Mouse (Mus musculus) common myeloid progenitor, adult 5-6 weeks (primary cell): ENCODE results near the gene Eepd1. TPM values are rescaled to one million over a fixed set of nuclear protein-coding genes. Genes with fewer than 3 reads are reported as not detected.
"Not testable (repeated sequence)": the region's sequence is repeated elsewhere in the genome, so short reads cannot be mapped to it uniquely, and the experiment has no call there.

Experiments
- ATAC-seq: replicated peaks from 2 replicates; pipeline ENCODE4 v1.8.0; 2016; ENCODE audit warnings: low read depth, mild to moderate bottlenecking, moderate TSS enrichment, inconsistent platforms; ENCODE audit not compliant: poor library complexity, severe bottlenecking
- total RNA-seq: library from RNA; stranded (forward); fragments of 200-1000, 187-1606 nt; gene quantifications from 2 replicates; pipeline ENCODE4 v1.2.3, GENCODE M21; 2017

Gene Eepd1
- 3.9 and 4.7 TPM in 2 replicates for total RNA-seq

DNA sequence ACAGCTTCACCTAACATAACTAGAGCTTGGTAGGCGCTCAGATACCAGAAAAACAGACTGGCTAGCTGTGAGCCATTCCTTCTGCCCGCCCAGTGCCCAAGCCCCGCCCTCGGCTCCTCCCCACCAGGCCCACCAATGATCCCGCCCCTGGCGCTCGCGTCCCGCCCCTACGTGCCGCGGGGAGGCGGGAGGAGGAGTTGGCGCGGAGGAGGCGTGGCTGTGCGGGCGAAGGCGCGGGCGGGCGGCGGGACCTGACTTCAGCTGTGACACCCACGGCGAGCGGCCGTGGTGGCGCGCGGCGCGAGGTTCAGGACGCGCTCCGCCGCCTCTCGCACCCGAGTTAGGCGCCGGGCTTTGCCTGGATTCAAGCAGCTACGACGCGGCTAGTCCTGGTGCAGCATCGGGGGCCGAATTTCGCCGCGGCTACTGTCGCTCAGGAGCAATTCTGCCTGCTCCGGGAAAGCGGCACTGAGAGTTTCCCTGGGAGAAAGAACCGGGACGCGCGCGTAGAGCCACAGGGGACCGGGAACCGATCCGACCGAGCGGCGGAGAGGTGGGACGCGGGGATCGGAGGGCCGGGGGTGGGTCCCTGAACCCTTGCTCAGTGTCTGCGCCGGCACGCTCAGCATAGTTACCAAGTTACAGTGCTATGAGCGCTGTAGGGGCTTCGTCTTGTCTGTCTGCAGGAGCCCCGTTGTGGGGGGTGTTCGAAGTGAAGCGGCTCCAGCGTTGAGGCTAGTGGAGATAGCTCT is at the start of gene Eepd1:
Eepd1 (plus strand) TSS at position 204 of the 752 bp plus-strand sequence.
- ATAC-seq, result peak; percentile 87

GRCm38 (mm10) chr9:25438836-25439235 is 42.5 kb upstream of the Eepd1 start:
- no peak for ATAC-seq

DNA sequence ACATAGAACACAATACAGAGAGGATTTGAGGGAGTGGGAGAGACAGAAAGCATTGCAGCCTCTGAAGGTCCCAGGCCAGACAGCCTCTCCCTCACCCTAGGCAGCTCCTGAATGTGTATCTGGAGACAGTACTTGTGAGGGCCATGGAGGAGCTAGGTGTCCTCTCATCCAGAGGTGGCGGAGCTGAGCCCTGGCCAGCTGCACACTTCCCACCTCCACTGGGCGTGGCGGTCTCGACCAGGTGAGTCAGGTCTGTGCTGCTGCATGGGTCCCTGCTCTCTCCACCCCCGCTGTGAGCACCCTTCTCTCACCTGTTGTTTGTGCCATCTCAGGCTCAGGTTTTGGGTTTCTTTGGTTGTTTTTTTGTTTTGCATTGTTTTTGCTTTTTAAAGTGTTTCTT is 41.3 kb upstream of the Eepd1 start:
- not testable (repeated sequence) for ATAC-seq

- no peak for ATAC-seq
These were observed 39.3 kb upstream of the Eepd1 start for GRCm38 (mm10) chr9:25442041-25442440.

- ATAC-seq, result no peak
These were observed 38.3 kb upstream of the Eepd1 start for GRCm38 (mm10) chr9:25443029-25443428.

- ATAC-seq, result no peak
These were observed 37.8 kb upstream of the Eepd1 start for GRCm38 (mm10) chr9:25443546-25443945.

DNA sequence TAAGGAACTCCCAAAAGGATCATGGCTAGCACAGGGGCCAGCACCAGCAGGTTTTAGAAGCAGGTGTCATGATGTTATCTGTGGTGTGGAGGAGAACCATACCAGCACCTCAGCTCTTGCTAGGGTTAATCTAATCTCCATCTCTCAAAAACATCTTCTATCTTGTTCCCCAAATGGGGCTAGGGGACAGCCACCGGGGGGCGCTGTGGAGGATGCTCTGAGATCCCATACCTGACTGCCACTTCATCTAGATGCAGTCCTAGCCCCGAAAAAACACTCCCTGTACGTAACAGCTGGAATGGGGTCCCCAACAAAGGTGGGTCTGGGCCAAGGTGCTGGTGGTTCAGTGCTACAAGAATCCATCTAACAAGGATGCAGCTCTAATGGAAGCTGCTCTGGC is 31.0 kb upstream of the Eepd1 start:
- ATAC-seq, result no peak

DNA sequence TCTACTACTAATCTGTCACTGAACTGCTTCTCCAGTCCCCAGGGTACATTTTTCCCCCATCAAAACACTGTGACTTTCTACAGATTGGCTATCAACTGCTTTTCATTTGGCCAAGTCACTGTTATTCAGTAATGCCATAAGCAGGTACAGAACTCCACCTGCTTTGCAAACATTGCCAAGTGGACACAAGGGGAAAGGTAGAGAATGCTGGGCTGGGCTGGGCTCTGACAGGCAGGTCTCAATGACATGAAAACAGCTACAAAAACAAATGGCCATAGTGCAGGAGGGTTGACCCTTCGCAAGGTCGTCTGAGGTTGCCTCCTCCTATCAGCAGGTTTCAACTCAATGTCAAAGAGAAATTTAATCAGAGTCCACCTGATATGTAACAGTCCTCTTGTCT is 26.3 kb upstream of the Eepd1 start:
- ATAC-seq, result no peak

- no peak for ATAC-seq
These were observed 20.4 kb upstream of the Eepd1 start for GRCm38 (mm10) chr9:25460835-25461555.

GRCm38 (mm10) chr9:25464305-25464704 is 17.0 kb upstream of the Eepd1 start:
- ATAC-seq, result no peak

DNA sequence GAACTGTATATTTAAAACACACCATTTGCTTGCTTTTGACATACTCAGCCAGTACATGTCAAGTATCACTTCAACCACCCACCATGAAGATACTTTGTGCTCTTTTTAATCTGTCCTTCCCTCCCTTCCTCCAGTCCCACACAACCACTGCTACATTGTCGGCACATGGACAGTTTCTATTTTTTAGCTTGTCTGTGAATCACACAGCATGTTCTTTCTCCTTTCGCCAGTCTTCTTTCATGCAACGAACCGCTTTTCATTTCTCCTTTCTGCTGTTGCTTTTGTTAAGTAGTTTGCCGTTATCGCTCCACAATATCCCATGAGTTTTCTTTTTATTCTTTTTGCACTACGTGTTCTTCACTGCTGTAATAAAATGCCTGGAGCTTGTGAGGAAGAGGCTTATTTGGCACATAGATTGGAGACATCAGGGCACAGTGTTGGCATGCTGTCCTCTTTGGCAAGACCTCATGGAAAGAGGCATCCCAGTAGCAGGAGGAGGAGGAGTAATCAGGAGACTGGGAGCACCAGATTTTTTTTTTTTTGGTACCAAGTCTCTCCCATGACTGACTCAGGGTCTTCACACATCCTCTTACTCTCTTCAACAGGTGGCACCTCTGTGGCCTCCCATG is 1.8 kb upstream of the Eepd1 start:
- no peak for ATAC-seq

DNA sequence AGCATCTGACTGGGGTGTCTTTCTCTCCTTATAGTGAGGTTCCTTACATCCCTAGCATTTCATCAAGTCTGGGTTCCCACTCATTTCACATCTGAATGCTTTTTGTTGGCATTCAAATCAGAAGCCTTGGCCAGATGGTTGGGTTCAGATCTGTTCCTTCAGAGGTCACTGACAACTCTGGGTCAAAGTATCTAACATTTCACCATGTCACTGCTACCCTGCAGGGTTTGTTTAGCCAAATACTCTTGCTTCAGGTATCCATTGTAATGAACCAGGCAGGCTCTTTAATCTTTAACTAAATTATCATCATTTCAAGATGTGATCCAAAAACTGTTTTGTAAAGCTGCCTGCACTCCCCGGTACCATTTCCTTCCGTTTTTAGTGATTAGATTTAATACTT is 671 bp upstream of the Eepd1 start:
- ATAC-seq, result no peak

DNA sequence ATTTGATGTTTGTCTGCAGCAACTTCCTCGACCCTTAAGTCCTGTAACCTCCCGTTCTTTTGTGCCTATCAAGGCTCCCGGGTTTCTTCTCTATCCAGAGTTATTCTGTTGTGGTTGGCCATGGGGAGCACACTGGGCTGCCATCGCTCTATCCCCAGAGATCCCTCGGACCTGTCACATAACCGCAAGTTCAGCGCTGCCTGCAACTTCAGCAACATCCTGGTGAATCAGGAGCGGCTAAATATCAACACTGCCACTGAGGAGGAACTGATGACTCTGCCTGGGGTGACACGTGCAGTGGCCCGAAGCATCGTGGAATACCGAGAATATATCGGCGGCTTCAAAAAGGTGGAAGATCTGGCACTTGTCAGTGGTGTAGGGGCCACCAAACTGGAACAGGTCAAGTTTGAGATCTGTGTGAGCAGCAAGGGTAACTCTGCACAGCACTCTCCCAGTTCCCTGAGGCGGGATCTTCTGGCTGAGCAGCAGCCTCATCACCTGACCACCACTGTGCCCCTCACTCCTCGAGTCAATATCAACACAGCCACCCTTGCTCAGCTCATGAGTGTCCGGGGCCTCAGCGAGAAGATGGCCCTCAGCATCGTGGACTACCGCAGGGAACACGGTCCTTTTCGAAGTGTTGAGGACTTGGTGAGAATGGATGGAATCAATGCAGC is 1.1 kb downstream of the Eepd1 start:
- ATAC-seq, result peak; percentile 36

DNA sequence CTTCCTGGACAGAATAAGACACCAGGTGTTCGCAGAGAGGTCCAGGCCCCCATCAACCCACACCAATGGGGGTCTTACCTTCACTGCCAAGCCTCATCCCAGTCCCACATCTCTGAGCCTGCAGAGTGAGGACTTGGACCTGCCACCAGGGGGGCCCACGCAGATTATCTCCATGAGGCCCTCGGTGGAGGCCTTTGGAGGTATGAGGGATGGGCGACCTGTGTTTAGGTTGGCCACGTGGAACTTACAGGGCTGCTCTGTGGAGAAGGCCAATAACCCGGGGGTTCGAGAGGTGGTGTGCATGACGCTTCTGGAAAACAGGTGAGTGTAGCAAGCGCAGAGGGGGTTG is 1.6 kb downstream of the Eepd1 start:
- no peak for ATAC-seq

DNA sequence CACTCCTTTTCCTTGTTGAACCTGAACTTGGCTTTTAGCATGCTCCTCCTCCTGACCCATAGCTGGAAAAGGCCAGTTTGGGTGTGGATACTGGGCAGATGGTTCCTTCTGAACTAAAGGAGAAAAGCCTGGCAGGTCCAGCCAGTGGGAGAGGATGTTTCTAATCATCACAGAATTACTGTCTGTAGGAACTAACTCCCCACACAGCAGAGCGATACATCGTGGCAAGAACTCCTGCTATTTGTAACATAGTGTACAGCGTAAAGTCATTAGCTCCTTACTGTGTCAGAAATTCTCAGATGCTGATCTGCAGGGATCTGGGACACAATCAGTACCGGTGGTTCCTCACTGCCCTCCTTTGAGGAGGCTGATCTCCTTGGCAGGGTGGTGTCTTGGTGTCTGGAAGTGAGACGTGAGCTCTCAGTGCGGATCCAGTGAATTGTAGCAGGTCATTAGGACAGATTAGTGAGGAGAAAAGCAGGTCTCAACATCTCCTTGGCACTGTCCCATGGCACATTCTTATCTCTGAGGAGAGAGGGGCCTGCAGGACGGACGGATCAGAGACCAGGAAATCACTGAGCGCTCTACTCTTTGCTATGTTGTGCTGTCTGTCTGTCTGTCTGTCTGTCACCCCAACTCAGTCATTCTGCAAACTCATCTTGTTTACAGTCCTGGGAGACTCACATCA is 2.7 kb downstream of the Eepd1 start:
- ATAC-seq, result no peak

- ATAC-seq, result no peak
These were observed 3.3 kb downstream of the Eepd1 start for GRCm38 (mm10) chr9:25484619-25484986.

DNA sequence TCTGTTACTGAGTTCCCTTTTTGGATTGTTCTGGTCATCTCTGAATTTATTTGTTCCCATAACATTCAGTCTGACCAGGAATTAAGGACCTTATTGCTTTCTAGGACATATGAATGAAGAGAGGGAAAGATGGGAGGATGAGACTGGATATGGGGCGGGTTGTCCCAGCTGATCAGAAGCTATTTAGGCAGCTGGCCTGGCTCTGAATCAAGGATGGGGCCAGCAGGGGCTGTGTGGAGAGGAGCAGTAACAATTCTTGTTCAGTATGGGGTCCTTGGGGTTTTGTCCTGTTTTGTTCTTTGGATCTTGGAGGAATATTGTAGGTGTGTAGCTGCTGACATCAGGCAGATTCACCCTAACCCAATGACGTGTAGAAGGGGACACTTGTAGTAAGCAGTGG is 3.7 kb downstream of the Eepd1 start:
- ATAC-seq, result no peak

DNA sequence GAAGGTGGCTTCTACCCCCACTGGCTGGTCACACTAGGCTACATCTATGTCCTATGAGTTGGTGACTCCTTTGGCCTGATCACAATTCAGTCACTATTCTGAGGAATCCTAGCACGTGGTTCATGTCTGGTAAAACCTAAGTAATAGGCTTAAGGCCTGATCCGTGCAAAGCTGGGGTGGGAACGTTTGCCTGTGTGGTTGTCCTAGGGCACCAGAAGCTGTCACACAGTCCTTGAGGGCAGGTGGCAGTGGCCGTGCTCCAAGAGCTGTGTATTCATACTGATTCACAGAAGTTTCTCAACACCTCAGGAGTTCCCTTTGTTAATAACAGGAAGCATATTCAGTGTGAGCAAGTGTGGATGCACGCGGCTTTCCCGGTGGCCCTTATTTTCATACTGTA is 4.1 kb downstream of the Eepd1 start:
- ATAC-seq, result 0 out of 2 replicates have a peak, but pooled peaks have one; percentile 5

DNA sequence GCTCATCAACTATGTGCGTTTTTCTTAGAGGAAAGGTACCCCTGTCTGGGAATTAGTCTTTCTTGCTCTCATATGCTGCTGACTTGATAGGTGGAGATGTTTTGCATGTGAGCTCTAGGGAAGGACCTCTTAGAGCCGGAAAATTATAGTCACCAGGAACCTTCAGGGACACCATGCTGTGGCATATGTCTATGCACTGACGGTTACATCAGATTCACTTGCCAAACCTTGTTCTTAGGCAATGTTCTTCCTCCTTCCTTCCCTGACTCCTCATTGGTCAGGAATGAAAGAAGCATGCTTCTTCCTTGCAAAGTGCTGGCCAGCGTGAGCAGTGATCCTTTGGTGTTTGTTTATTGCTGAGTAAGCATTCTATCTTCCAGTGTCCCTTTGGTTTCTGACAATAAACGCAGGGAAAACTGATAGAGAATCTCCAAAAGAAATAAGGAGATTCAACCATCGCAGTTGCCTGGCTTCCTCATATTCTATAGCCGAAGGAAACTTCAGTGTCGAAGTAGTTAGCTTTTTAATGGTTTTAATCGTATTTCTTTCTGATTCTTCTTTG is 5.0 kb downstream of the Eepd1 start:
- peak; percentile 22; the same call in 1 of the 2 replicates for ATAC-seq
